Mouse (Mus musculus) spleen, adult 2 months (tissue): ENCODE data around the gene Stard10.

ENCODE experiments used
- CTCF ChIP-seq: fragments of 200-500 bp; IDR thresholded peaks from 2 replicates; pipeline ENCODE4 v1.5.1; 2011; ENCODE audit warnings: mild to moderate bottlenecking, inconsistent platforms; ENCODE audit not compliant: insufficient read depth, insufficient read length, insufficient replicate concordance; ENCODE audit errors: extremely low read depth
- POLR2A ChIP-seq: fragments of 200-500 bp; IDR thresholded peaks from 2 replicates; pipeline ENCODE4 v1.6.1; 2011; ENCODE audit warnings: low read depth, low read length, inconsistent platforms

DNA sequence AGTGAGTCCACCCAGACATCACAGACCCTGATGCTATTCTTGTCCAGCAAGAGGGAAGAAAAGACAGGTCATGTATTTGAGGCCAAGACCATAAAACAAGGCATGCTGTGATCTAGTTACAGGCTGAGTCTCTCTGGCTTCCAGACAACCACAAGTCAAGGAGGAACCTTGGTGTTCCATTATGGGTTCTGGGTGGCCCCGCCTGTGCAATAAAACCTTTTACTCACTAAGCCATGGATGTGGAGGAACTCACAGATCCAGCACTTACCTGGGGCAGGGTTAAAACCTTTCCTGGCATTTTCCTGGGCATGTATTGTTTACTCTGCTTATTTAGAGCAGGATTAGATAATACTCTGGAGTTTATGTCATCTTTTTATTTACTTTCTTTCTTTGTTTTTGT, 32.4 kb upstream of the Stard10 start:
- TF ChIP-seq POLR2A (no peak), CTCF (no peak)
